Mouse (Mus musculus) heart, adult 2 months (tissue): Measurements from ENCODE around the gene Pnkp.

ENCODE experiments used
- CTCF ChIP-seq: fragments of 200-600 bp; IDR thresholded peaks from 2 replicates; pipeline ENCODE4 v1.8.1; 2022; ENCODE audit warnings: antibody characterized with exemption, mild to moderate bottlenecking, moderate library complexity
- EP300 ChIP-seq: fragments of 200-500 bp; IDR thresholded peaks from 2 replicates; pipeline ENCODE4 v1.6.1; 2011; ENCODE audit warnings: low read depth, low read length, control low read depth; ENCODE audit not compliant: insufficient read depth

GRCm38 (mm10) chr7:44888256-44889105 lies 31.5 kb downstream of the Pnkp start:
- no peak for TF ChIP-seq EP300
- no peak for TF ChIP-seq CTCF
